Mouse (Mus musculus) thymus, postnatal 0 days (tissue): ENCODE measurements around the gene Gm20388. TPM values are rescaled to one million over a fixed set of nuclear protein-coding genes. Genes with fewer than 3 reads are reported as not detected.

ENCODE experiments used
- DNase-seq: peaks from one replicate; pipeline ENCODE4 v3.0.0-alpha.2; 2015; ENCODE audit warnings: low spot score
- polyA plus RNA-seq: library from polyadenylated mRNA; unstranded; fragments of >200 nt; fragmentation: Nextera tagmentation; extraction: Ambion mirVana; gene quantifications from 2 replicates; pipeline ENCODE4 v1.2.1, GENCODE M21; 2015

Gm20388 gene
- polyA plus RNA-seq, 1 experiment from 2014 or later, result not detected

GRCm38 (mm10) chr8:121971488-121972058 is 2060.9 kb downstream of the Gm20388 start:
- no peak for DNase-seq

GRCm38 (mm10) chr8:121973906-121974305 is 2063.3 kb downstream of the Gm20388 start:
- DNase-seq, result no peak

DNA sequence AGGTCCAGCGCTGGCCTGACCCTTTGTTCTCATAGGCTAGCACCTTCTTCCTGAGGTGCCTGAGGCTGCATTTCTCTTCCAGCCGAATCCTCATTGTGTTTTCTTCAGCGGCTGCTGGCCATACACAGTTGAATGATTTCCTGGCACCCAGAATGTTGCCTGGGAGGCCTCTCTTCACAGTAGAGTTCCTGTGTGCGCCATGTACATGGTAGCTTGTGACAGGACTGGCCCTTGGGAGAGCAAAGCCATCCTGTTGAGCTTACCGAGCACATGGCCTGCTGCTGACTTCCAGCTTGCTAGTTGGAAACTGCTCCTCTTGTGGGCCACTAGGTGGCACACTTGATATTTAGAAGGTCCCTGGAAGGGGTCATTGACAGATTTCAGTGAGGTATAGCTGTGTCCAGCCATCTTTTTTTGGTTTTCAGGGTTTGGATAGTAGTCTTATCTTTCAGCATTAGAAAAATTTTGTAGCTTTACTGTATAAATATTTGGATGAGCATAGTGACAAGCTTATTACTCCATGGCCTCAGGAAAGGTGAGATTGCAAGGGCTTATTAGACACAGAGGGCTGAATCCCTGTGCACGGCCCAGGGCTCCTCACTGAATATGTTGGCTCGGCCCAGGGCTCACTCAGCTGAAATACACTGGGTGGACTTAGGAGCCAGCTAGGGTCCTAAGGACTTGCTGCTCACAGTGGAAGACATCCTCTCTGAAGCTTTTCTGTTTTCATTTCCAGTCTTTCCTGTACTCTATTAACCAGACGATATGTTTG is 2067.4 kb downstream of the Gm20388 start:
- DNase-seq, result peak; percentile 30

GRCm38 (mm10) chr8:121978670-121979069 is 2068.0 kb downstream of the Gm20388 start:
- no peak for DNase-seq

DNA sequence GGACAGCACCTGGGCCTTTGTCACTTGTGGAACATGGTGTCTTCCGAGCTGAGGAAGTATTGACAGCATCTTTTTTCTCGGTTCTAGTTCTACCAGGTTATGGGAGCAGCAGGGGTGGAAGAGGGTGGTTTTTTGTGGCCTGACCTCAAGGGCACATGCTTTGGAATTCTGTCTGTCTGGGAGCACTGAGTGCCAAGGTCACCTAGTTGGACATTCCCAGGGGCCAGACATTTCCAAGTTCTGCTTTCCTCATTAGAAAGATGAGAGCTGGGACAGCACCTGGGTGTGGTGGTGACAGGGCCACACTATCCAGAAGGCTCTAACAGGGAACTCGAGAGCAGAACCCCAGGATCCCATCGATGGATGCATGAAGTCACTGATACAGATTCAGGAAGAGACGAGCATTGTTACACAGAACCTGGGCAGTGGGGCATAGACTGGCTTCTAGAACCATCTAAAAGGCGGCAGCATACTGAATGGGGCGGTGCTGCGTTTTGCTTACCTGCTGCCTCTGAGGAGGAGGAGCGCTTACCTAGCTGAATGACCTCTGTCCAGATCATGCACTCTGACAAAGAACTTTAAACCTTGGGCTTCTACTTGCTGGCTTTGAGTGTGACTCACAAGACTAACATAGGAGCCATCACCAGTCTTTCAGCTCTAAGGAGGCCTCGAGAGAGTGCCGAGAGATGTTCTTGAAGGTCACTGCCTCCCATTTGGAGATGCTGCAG is 2070.3 kb downstream of the Gm20388 start:
- no peak for DNase-seq

GRCm38 (mm10) chr8:121981520-121981895 is 2070.9 kb downstream of the Gm20388 start:
- no peak for DNase-seq

DNA sequence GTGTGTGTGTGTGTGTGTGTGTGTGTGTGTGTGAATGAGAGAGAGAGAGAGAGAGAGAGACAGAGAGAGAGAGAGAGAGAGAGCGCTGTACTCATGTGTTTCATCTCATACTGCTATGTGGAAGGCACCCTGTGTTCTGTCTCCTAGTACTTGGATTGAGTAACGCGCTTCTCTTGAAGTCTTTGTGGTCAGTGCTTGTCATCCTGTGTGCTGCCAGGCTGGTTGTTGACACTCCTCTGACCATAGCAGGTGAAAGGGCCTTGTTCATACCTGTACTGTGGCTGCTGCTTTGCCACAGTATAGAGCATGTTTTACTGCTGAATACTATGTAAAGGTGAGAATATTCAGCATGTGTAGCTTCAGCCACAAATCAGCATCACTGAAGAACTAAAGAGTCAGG is 2075.0 kb downstream of the Gm20388 start:
- no peak for DNase-seq

DNA sequence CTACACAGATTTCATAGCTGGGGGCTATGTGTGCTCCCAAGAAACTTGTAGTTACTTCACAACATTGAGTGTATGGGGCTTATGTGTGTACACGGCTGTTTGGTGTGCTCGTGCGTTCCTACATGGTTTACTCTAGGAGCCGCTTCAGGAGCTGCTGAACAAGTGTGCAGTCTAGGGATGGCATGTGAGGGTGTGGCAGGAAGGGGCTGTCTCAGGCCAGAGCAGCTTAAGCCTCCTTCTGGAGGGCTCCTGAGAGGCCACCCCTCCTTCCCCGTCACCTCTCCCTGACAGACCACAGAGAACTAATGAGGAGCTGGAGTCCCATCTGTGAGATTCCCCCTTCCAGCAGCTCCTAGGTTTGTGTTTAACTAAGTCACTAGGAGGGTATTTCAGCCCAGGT is 2077.3 kb downstream of the Gm20388 start:
- no peak for DNase-seq

- DNase-seq, result no peak
These were observed 2080.0 kb downstream of the Gm20388 start for GRCm38 (mm10) chr8:121990506-121991255.

DNA sequence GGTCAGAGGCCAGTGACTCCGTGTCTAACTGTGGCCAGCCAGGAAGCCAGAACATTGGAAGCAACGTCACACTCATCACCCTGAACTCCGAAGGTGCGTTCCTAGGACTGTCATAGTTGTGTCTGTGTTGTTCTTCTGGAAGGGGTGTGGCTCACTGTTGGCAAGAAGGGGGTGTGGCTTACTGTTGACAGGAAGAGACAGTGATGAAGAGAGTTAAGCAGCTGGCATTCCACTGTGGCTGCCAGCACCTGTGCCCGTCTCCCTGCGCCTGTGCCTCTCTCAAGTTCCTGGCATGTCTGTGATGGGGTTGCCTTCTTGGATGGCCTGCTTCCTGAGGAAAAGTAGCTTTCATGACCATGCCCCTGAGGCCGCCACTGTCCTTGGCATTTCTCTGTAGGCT is 2081.0 kb downstream of the Gm20388 start:
- peak; percentile 11 for DNase-seq

GRCm38 (mm10) chr8:121992911-121993310 is 2082.3 kb downstream of the Gm20388 start:
- DNase-seq, result no peak

DNA sequence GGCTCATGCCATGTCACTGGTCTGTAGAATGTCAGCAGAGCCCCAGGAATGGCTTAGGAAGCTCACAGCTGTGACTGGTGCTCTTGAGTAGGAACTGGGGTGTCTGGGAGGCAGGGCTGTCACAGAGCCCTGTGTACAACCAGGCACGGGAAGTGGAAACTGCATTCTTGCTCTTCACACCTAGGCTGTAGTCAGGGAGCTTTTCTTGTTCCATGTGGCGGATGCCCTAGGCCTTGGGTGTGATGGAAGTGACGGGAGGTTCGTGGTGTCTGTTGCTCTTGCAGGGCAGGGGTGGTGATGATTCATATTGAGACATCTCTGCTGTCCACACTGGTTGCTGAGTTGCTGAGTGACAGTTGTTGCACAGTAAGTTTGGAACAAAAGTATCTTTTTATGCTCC is 2084.5 kb downstream of the Gm20388 start:
- no peak for DNase-seq

DNA sequence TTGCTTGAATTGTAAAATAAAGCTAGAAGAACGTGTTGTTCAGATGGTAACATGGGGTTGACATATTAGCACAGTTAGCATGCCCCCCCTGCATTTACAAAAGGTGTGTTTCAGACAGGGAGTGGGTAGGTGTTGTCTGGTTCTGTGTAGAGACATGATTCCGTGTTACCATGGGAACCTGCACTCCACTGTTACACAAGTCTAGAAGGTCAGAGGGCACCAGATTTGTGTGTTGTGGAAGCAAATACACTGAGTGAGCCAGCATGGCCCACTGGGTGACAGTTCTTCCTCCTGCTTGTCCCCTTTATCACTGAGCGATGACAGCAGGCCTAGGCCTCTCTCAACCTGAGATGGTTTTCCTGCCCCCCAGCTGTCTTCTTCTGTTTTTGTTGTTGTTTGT is 2085.3 kb downstream of the Gm20388 start:
- DNase-seq, result no peak

GRCm38 (mm10) chr8:121998631-121999030 is 2088.0 kb downstream of the Gm20388 start:
- DNase-seq, result no peak

DNA sequence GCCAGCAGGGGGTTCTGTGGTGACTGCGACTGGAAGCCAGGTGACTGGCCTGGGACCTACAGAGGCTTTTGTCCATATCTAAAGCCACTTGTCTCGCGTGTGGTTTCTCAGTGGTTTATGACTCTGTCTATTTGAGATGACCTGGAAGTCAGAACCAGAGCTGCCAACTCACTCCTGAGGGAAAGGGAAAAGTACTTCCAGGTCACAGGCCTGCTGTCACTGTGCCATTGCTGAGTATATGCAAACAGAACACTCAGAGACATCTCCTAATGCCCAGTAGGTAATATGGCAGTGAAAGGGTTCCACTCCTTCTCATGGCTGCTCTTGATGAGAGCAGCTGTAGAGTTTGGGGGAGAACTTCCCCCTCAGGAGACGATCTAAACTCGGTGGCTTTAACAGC is 2088.6 kb downstream of the Gm20388 start:
- no peak for DNase-seq

DNA sequence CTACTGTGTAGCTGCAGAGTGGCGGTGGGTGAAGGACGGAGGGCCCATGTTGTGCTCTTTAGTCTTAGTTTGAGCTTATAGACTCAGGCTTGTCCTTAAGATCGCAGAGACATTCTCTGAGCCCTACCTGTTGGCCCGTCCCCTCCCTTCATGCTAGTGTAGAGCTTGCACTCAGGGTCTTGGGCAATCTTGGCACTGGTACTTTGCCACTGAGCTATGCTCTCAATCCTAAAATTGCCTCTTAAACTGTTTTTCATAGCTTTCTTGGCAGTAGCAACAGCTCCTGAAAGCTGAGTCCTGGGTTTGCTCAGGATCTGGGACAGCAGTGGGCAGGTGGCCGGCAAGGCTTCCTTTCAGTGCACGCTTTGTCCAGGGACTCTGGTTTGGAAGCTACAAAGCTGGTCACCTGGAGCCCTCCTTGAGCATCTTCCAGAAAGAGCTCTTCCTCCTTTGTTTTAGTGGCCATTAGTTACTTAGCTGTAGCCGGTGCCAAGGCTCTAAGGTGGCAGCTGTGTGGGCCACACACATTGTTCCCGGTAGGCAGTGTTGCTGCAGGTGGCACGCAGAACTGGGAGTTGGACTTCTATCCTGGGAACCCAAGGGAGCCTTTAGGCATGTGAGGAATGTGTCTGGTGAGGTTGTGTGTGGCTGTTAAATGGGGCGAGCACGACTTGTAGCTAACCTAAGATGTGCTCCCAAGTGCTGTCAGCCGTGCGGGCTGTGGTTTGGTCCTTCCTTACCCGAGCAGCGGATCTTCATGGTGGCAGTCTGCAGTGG is 2090.9 kb downstream of the Gm20388 start:
- no peak for DNase-seq

DNA sequence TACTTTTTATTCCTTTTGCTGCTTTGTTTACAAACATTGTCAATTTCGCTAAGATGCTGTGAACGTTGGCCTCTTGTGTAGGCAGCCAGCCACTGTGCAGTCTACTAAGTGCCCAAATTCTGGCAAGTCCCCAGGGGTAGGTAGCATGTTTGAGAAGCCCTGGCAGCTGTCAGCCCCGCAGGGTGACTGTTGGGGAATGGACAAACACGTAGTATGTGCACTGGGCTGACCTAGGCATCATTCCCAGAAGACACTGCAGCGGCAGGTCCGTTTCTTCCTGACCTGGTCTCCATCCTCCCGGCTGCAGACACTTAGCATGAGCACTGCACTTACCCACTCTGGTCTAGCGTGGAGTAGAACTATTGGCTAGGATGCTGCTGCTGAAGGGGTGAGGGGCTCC is 2093.0 kb downstream of the Gm20388 start:
- no peak for DNase-seq

DNA sequence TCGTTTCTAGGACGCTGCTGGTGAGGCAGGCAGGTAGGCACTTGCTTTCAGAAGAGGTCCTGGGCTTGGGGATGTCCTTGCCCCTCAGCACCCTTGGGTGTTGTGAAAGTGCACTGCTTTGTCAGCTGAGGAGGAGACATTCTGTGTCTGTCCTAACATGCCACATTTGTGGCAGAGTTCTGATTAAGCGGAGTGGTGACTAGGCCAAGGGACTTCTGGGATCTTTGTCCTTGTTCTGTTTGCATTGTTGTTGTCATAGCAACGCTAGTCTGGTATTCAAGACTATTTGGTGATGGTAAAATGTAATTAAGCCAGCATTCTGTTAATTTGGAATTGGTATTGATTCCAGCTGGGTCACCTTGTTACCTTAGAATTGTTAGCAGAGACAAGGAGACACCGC is 2093.5 kb downstream of the Gm20388 start:
- DNase-seq, result no peak

- DNase-seq, result no peak
These were observed 2095.0 kb downstream of the Gm20388 start for GRCm38 (mm10) chr8:122005422-122006204.
